Mouse (Mus musculus) liver, adult 2 months (tissue): ENCODE measurements around the gene Mcoln2. TPM values are rescaled to one million over a fixed set of nuclear protein-coding genes. Genes with fewer than 3 reads are reported as not detected.

Experiments used
- DNase-seq: peaks from one replicate; pipeline ENCODE4 v3.0.0-alpha.2; 2011; ENCODE audit warnings: low read depth, low spot score; ENCODE audit errors: extremely low read depth
- H3K27ac ChIP-seq: fragments of 200-500 bp; replicated peaks from 2 replicates; pipeline ENCODE4 v1.5.1; 2012; ENCODE audit warnings: low read depth, mild to moderate bottlenecking, control low read depth, inconsistent platforms, low read length; ENCODE audit not compliant: insufficient read depth
- H3K27me3 ChIP-seq: fragments of 200-500 bp; 2 replicates; pipeline ENCODE4 v1.6.1; 2012; ENCODE audit warnings: mild to moderate bottlenecking, moderate library complexity, low read length, inconsistent platforms; ENCODE audit not compliant: control insufficient read depth, insufficient read depth
- H3K36me3 ChIP-seq: fragments of 200-500 bp; 2 replicates; pipeline ENCODE4 v1.6.1; 2012; ENCODE audit warnings: low read length, inconsistent platforms; ENCODE audit not compliant: control insufficient read depth, insufficient read depth
- H3K4me1 ChIP-seq: fragments of 200-500 bp; 2 replicates; pipeline ENCODE4 v1.6.1; 2011; ENCODE audit warnings: low read length; ENCODE audit not compliant: control insufficient read depth, insufficient read depth
- H3K4me3 ChIP-seq: fragments of 200-500 bp; 2 replicates; pipeline ENCODE4 v1.5.1; 2011; ENCODE audit warnings: low read depth, mild to moderate bottlenecking, control low read depth, low read length, moderate library complexity; ENCODE audit not compliant: insufficient read depth
- H3K79me2 ChIP-seq: fragments of 200-500 bp; 2 replicates; pipeline ENCODE4 v1.6.1; 2012; ENCODE audit warnings: inconsistent platforms, mild to moderate bottlenecking, low read length, moderate library complexity; ENCODE audit not compliant: control insufficient read depth, insufficient read depth
- H3K9ac ChIP-seq: fragments of 200-500 bp; 2 replicates; pipeline ENCODE4 v1.6.1; 2012; ENCODE audit warnings: low read depth, mild to moderate bottlenecking, control low read depth, inconsistent platforms, low read length
- CTCF ChIP-seq: fragments of 200-500 bp; IDR thresholded peaks from 2 replicates; pipeline ENCODE4 v1.5.1; 2011; ENCODE audit warnings: low read depth, low read length, control low read depth
- POLR2A ChIP-seq: fragments of 200-500 bp; IDR thresholded peaks from 2 replicates; pipeline ENCODE4 v1.6.1; 2011; ENCODE audit warnings: low read length, control low read depth; ENCODE audit not compliant: insufficient read depth; ENCODE audit errors: extremely low read depth
- WGBS: fragments of 180-500 bp; shearing (Covaris S2); methylation state at CpG from one replicate; pipeline ENCODE4 v1.1.7; 2018; 5-methylcytosine and 5-hydroxymethylcytosine counted together
- polyA plus RNA-seq: library from polyadenylated mRNA; depleted of rRNA; stranded (reverse); fragments of >200 nt; gene quantifications from 2 replicates; pipeline ENCODE4 v1.2.3, GENCODE M21; 2012
- total RNA-seq: library from RNA; depleted of rRNA; stranded (reverse); fragments of >200 nt; gene quantifications from 2 replicates; pipeline ENCODE4 v1.2.3, GENCODE M21; 2014

Gene Mcoln2
- total and polyA plus RNA-seq, 2 experiments = 0.15 to 0.55 TPM

- Histone ChIP-seq H3K27me3 (0 out of 2 replicates have a peak, but pooled peaks cover 2% of the 10 kb centered on the region), H3K9ac (peak overlapping the region; percentile 5; the same call in 1 of the 2 replicates), H3K27ac (no peak overlapping the region), H3K4me1 (peaks cover 4% of the 10 kb centered on the region; the same call in 1 of the 2 replicates), H3K79me2 (no peaks in the 10 kb centered on the region), H3K36me3 (no peaks in the 10 kb centered on the region), H3K4me3 (peak overlapping the region; percentile 38)
- TF ChIP-seq CTCF (no peak), POLR2A (no peak)
- DNase-seq = no peak
- 1% methylated on average over 26 of the region's 26 CpGs for WGBS
Measured at GRCm38 (mm10) chr3:146150058-146150400, 396 bp downstream of the Mcoln2 start.

- 5% methylated on average over 11 of the region's 11 CpGs for WGBS
- peak; percentile 40 for DNase-seq
- H3K27ac ChIP-seq = no peak overlapping the region
- H3K9ac ChIP-seq = no peak overlapping the region
- H3K79me2 ChIP-seq = no peaks in the 10 kb centered on the region
- no peak for TF ChIP-seq POLR2A
- TF ChIP-seq CTCF = no peak
- no peak overlapping the region for H3K4me3 ChIP-seq
- 0 out of 2 replicates have a peak, but pooled peaks cover 2% of the 10 kb centered on the region for H3K27me3 ChIP-seq
- H3K36me3 ChIP-seq = no peaks in the 10 kb centered on the region
- peaks cover 4% of the 10 kb centered on the region; the same call in 1 of the 2 replicates for H3K4me1 ChIP-seq
Measured at GRCm38 (mm10) chr3:146150560-146150959, 927 bp downstream of the Mcoln2 start.

- no peak for DNase-seq
- Histone ChIP-seq H3K36me3 (no peaks in the 10 kb centered on the region), H3K4me1 (peaks cover 4% of the 10 kb centered on the region; the same call in 1 of the 2 replicates), H3K79me2 (no peaks in the 10 kb centered on the region), H3K9ac (no peak overlapping the region), H3K4me3 (no peak overlapping the region), H3K27me3 (0 out of 2 replicates have a peak, but pooled peaks cover 2% of the 10 kb centered on the region), H3K27ac (no peak overlapping the region)
- no peak for TF ChIP-seq CTCF
- no peak for TF ChIP-seq POLR2A
- 95% methylated on average over 10 of the region's 10 CpGs for WGBS
Measured at GRCm38 (mm10) chr3:146151328-146151727, 1.7 kb downstream of the Mcoln2 start.

GRCm38 (mm10) chr3:146151755-146152154 lies 2.1 kb downstream of the Mcoln2 start:
- H3K36me3 ChIP-seq = no peaks in the 10 kb centered on the region
- no peak overlapping the region for H3K9ac ChIP-seq
- no peak for DNase-seq
- 0 out of 2 replicates have a peak, but pooled peaks cover 2% of the 10 kb centered on the region for H3K27me3 ChIP-seq
- TF ChIP-seq CTCF (no peak), POLR2A (no peak)
- WGBS = 89% methylated on average over 8 of the region's 8 CpGs
- no peak overlapping the region for H3K27ac ChIP-seq
- no peaks in the 10 kb centered on the region for H3K79me2 ChIP-seq
- H3K4me1 ChIP-seq = peaks cover 4% of the 10 kb centered on the region; the same call in 1 of the 2 replicates
- no peak overlapping the region for H3K4me3 ChIP-seq

- 92% methylated on average over 8 of the region's 8 CpGs for whole genome bisulfite sequencing
- DNase-seq = no peak
- Histone ChIP-seq H3K4me1 (peaks cover 4% of the 10 kb centered on the region; the same call in 1 of the 2 replicates), H3K9ac (no peak overlapping the region), H3K27me3 (0 out of 2 replicates have a peak, but pooled peaks cover 2% of the 10 kb centered on the region), H3K79me2 (no peaks in the 10 kb centered on the region), H3K4me3 (no peak overlapping the region), H3K27ac (no peak overlapping the region), H3K36me3 (no peaks in the 10 kb centered on the region)
- no peak for TF ChIP-seq CTCF
- no peak for TF ChIP-seq POLR2A
Measured at GRCm38 (mm10) chr3:146152348-146152747, 2.7 kb downstream of the Mcoln2 start.

- H3K9ac ChIP-seq = no peak overlapping the region
- no peak for TF ChIP-seq CTCF
- H3K27ac ChIP-seq = no peak overlapping the region
- H3K4me3 ChIP-seq = no peak overlapping the region
- H3K36me3 ChIP-seq = no peaks in the 10 kb centered on the region
- 77% methylated on average over 2 of the region's 2 CpGs for WGBS
- H3K4me1 ChIP-seq = peaks cover 4% of the 10 kb centered on the region; the same call in 1 of the 2 replicates
- H3K79me2 ChIP-seq = no peaks in the 10 kb centered on the region
- 0 out of 2 replicates have a peak, but pooled peaks cover 2% of the 10 kb centered on the region for H3K27me3 ChIP-seq
- no peak for DNase-seq
Measured at GRCm38 (mm10) chr3:146152913-146153312, 3.3 kb downstream of the Mcoln2 start.
